Mouse (Mus musculus) granulocyte monocyte progenitor cell, adult 5-6 weeks (primary cell): ENCODE data around the gene Alox5ap. TPM values are rescaled to one million over a fixed set of nuclear protein-coding genes. Genes with fewer than 3 reads are reported as not detected.
A peak's percentile ranks its signal among the peaks of the same experiment; 100 is the strongest.

Experiments
- ATAC-seq: replicated peaks from 2 replicates; pipeline ENCODE4 v1.8.0; 2016; ENCODE audit warnings: mild to moderate bottlenecking, moderate TSS enrichment, inconsistent platforms; ENCODE audit not compliant: poor library complexity, severe bottlenecking
- total RNA-seq, 2 experiments: library from RNA; stranded (forward) in 1 of 2; stranded (reverse) in 1 of 2; fragments of 200-712, 200-1000 nt in 1 of 2; fragments of >200 nt in 1 of 2; fragmentation: Nextera tagmentation in 1 of 2; gene quantifications; 2 replicates each; pipeline ENCODE4 v1.2.3; 2014 to 2017

Alox5ap gene
- total RNA-seq (2014; fragmentation: Nextera tagmentation) (387 and 445 TPM in 2 replicates), total RNA-seq (2017) (356 and 457 TPM in 2 replicates)

DNA sequence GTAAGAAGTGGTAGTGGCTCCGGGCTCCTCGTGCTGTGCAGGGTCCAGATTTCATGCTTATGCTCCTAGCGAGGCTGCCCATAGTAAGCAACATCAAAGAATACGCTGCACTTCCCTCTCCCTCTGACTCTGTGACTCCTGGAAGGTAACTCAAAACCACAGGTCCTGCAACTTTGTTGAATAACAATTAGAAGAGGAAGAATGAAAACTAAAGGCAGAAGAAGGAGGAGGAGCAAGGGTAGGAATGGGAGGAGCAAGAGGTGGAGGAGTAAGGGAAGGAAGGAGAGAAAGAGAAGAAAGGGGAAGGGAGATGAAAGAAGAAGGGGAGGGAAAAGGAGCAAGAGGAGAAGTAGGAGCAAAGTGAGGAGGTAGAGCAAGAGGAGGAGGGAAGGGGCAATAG is at the start of gene Alox5ap:
TSS of gene Alox5ap (plus strand) at position 363 of the 400 bp plus-strand sequence.
- ATAC-seq: peak; percentile 50

DNA sequence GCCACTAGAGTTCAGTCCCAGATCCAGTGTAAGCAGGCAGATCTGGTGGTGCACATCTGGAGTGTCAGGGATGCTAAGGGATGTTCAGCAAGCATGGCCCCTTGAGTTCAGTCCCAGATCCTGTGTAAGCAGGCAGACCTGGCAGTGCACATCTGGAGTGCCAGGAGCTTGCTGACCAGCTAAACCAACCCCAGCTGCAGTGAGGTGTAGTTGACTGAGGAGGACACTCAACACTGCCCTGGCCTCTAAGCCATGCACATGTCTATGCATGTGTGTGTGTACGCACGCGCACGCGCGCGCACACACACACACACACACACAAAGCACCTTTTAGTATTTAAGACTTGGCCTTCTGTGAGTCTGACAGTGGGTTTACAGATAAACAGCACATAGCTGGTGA is 49.0 kb upstream of the Alox5ap start:
- ATAC-seq: no peak

DNA sequence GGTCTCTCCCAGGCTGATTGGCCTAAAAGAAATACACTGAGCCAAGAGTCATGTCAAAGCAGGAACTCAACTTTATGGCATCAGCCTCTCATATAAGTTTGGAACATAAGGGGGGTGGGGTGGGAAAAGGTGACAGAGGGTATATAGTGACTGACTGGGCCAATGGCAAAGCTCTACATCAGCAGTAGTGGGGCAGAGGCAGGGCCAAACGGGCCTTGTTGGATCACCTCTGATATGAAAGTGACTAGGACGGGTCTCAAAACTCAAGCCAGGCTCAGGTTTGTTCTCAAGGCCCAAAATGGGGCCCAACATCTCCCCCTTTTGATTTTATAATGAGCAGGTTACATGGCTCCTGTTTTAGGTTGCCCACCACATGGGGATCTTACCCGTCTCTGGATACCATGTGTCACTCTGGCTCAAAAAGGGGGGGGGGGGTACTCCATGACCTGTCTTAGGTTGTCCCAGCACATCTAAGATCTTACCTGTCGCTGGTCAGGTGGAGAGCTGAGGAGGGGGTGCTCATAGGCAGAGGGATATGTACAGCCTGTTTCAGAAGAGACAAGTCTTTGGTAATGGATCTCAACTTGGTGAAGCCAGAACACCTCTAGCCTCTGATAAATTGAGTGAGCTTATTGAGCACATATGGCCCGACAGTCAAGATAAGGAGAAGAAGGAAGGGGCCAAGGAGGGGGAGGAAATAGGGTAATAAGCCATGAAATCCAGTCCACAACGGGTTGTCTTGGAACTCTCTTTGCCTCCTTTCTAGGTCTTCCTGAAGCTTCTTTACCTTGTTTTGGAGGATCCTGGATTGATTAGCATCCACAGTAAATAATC is 46.8 kb upstream of the Alox5ap start:
- ATAC-seq: no peak

DNA sequence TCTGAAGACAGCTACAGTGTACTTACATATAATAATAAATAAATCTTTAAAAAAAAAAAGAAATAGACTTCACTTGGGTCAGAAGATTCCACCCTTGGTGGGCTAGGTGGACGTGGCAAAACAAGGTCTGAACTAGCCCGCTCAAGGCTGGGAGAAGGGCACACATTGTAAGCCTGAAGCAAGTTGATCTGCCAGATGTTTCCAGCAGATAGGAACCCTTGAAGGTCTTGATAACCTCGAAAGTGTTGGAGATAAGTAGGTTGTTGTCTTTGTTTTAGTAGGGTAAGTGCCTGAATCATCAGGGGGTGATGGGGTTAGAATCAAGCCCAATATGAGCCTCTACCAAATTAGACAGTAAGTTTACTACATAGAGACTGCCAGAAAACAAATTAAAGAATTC is 45.1 kb upstream of the Alox5ap start:
- no peak for ATAC-seq

DNA sequence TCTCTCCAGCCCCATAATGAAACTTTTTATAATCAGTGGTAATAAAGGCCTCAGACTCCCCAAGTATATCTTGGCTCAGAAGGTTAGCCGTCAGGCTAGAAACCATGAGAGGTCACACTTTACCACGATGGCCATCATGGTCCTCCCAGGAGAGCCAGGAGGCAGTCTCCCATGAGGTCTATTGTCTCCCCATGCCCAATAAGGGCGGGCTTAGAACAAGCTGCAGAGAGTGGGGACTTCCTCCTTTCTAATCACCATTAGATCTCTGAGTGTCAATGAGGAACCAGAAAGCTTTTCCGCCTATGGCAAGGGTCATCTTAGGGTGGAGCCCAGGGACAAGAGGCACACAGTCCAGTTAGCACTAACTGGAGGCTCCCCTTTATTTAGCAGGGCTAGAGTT is 43.2 kb upstream of the Alox5ap start:
- ATAC-seq: peak; percentile 94

DNA sequence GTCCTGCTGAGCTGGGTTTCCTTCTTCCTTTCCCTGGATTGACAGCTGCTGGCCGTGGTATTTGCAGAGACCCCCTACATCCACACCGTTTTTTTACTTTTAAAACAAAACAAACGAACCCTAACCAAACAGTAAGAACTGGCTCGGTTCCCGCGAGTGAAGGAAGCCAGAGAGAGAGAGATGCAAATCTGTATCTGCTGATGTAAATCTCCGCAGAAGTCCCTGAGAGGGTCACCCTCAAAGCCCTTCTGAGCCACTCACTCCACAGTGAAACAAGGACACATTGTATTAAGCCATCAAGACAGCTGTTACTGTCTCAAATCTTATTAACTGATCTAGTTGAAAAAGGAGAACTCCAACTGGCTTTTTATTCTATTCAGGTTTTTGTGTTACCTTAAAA is 39.9 kb upstream of the Alox5ap start:
- no peak for ATAC-seq

DNA sequence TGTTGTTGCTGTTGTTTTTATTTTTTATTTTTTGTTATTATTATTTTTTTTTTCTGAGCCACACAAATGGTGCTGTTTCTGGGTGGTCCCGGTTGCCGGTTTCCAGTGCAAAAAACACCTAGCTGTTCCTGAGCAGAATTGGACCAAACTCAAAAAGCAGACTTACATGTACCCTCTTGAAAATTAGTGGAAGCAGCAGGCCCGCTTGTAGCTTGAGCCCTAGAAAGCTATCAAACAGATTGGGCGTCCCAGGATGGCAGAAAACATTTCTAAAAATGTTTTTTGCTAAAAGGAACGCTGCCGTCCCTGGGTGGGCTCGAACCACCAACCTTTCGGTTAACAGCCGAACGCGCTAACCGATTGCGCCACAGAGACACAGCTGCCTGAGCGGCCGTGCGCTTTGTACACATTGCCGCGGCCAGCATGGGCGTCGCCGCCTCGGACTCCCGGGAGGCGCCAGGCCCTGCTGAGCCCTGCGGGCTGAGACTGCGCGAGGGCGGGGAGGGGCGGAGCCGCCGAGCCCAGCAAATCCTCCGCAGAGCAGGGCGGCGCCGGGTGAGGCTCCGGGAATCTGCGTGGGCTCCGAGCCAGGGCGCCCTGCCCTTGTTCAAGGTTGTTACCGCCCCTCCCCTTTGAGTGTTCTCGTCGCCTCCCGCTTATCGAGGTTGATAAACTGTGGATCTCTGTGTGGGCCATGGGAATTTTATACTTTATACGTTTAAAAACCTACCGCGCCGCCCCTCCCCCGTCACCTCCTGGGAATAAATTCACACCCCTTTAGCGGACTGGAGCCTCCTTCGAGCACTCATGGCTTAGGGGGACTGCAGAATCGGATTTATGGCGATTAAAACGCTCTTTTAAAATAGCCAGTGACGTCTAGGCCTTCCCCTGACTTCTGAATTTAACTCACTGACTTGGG is 35.6 kb upstream of the Alox5ap start:
- peak; percentile 99 for ATAC-seq

DNA sequence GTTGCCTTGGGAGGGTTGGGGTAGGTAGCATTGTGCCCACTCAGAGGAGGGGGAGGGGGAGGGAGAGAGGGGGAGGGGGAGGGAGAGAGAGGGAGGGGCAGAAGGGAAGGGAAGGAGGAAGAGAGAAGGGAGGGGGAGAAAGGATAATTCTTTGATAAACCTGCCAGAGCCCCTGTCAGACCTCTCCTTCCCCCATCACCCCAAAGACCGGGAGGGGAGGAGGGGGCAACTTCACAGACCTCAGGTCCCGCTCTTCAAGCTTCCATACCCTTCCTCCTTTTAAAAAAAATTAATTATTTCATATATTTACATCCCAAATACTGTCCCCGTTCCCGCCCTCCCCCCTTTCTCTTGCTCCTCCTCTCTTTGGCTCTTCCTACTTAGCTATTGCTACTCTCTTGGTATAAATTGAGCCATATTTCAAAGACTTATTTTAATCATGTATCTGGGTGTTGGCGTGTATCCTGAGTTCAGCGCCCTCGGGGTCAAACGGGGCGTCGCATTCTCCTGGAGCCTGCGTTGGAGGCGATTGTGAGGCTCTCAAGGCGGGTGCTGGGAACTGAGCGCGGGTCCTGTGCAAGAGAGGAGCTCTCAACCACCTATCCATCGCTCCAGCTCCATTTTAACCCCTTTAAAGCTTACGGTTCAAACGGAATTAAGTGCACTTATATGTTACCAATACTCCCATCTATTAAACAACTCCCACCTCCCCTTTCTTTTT is 34.8 kb upstream of the Alox5ap start:
- ATAC-seq: no peak

DNA sequence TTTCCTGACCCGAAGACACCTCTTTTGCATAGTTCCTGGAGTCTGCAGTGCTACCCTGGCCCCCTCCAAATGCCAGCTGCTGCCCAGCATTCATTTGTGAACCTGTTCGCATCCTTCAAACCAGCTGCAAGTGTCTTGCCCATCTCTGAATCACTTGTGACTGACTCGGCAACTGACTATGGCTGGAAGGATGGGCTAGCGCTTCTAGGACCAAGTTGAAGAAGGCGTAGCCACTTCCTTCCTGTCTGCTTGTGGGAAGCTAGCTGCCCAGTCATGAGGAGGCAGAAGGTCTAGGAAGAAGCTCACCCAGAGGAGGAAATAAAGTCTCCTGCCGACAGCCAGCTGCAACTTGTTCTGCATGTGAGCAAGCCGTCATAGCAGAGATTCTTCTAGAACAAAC is 29.6 kb upstream of the Alox5ap start:
- peak; percentile 95 for ATAC-seq

DNA sequence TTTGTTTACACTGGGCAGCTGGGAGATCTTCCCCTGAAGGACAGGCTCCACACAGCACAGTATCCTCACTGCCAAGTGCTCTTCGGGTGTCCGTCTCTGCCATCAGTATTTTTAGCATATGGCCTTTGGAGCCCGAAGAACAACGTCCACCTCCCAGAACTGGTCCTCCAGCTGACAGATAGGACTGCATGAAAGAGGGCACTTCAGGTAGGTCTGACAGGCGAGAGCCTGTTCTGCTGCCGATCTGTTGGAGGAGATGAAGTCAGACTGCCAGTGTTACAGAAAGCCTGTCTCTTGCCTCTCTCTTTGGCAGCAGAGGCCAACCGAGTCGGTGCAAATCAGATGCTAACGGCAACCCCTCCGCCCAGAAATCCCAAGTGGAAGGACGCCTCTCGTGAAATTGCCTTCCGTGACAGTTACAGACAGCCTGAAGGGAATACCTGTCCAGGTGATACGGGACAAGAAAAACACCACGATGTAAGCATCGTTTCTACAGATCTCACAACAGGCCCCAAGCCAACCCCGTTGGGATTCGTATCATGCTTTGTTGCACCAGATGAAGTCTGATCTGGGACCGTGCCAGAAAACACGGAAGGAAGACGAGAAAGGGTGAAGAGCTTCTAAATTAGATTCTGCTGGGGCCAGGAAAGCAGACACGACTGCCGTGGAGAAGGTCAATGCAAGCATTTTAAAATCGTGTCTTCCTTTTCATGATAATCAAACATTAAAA is 27.2 kb upstream of the Alox5ap start:
- ATAC-seq: no peak

DNA sequence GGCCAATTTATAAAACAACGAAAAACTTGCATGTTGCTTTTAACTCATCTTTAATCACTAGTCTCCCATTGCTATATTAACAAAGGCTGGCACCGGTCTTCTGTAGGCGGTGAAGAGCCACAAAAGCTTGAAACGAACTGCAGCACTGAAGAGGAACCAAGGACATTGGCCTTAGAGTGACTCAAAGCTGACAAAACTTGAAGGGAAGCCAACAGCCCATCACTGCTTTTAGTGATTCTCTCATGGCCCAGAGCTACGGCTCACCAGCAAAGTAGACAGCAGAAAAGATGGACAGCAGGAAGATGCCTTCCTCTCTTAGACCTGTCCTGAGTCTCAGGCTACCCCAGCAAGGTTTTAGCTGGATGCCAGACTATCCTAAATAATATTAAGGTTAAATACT is 22.1 kb upstream of the Alox5ap start:
- ATAC-seq: no peak

DNA sequence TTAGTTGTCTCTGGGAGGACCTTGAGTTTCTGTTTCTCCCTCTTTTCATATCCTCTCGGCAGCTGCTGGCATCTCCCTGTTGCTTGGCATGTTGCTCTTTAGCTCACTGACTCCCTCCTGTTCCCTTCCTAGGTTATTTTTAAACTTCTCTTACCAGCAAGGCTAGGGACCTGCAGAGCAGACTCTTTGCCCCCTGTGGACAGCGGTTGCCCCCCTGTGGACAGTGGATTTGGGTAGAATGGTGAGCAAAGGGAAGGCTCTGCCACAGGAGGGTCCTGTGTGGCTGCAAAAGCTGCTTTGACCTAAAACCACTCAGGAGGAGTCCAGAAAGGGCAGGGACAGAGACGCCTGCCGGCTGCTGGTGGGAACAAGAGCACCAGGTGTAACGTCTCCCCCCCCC is 21.5 kb upstream of the Alox5ap start:
- ATAC-seq: no peak

DNA sequence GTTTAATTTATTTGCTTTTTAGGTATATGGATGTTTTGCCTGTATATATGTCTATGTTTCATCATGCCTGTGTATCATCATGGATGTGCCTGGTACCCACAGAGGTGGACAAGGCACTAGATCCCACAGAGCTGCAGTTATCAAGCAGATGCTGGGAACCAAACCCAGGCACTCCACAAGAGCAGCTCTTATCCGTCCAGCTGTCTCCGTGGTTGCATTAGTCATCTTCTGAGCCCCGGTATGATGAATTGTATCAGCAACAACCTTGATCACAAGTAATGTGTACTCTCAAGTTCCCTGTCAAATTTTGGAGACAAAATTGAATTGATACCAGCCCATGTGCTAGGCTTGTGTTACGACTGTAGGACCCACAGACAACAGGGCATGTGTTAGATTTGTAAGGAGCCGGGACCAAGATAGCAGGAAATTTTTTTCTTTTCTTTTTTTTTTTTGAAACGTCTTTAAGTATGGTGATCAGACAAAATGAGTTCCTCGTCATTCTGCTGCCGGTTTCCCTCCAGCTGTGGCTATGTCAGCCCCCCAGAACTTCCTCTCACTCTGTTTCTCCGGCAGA is 19.1 kb upstream of the Alox5ap start:
- ATAC-seq: peak; percentile 10; the same call in 1 of the 2 replicates

DNA sequence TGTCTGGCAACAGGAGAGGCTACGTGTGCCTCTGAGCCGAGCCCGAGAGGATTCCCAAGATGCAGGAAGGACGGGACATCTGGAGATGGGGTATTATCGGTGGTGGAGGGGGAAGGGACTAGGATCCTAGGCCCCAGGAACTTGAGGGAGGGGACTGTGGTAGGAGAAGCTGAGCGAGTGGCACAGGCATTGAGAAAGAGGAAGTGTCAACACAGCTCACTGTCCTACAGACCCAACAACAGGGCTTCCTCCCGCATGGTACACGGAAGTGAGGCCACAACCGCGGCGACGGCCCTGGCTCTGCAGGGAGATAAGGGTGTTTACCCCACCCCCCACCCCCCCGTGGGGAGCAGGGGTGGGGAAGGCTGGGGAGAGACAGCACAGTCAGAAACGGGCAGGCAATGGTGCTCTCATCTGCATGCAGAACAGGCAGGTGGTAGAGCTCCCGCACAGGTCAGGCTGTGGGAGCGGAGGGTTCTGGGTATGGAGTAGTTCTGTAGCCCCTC is 18.5 kb upstream of the Alox5ap start:
- ATAC-seq: peak; percentile 90

DNA sequence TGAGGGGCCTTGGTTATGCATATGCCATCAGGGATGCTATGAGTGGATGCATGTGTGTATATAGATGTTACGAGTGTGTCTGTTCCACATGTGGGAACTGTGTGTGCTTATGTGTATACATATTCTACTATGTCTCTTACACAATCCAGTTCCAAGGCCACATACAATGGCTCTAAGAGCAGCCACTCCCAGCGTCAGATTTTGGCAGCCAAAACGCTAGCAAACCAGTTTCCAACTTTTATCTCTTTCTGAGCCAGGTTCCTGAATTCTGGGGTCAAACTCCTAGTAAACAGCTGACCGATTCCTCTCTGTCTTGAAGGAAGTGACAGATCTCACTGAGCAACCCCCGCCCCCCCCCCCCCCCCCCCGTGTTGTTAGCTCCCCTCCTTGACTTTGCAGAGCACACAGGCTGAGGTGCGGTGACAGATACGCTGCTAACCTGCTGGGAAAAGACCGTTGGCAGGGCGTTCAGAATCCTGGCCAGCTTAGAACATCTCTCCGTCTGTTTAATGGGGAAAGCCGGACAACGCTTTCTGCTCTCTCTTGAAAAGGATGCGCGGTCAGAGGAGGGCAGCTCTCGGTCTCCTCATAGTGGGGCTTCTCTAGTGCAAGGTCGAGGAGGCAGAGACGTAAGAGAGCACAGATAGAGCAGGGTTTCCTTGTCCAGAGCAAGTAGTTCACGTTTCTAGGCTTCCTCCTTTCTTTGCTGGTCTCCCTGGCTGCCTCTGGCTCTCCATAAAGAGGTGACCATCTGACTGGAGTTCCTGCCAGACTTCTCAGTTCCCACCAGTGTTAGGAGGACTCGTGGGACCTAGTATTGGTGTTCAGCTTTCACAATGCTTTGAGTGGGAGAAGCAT is 17.3 kb upstream of the Alox5ap start:
- ATAC-seq: peak; percentile 42

DNA sequence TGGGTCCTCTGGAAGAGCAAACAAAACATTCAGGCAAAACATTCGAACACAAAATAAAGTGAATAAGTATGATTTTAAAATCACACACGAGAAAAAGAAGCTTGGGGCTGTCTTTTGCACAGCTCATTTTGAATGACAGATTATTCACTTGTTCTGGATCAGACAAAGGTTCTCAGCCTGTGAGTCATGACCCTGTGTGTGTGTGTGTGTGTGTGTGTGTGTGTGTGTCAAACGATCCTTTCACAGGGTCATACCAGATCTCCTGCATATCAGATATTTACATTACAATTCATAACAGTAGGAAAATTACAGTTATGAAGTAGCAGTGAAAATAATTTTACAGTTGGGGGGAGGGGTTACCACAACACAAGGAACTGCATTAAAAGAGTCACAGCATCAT is 12.3 kb upstream of the Alox5ap start:
- no peak for ATAC-seq

DNA sequence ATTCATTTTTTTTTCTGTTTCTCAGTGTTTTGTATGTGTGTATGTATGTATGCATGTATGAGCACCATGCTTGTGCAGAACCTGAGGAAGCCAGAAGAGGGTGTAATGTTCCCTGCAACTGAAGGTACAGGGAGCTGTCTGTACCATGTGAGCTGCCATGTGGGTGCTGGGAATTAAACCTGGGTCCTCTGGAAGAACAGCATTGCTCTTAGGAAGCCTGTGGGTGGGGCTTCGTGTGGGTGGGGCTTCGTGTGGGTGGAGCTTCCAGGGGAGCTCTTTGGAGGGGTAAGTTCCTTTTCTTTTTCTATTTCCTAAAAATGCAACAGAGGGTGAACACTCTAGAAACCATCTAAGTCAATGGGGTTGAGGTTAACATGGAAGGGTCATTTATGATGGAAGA is 11.1 kb upstream of the Alox5ap start:
- ATAC-seq: no peak; the same call in 1 of the 2 replicates

DNA sequence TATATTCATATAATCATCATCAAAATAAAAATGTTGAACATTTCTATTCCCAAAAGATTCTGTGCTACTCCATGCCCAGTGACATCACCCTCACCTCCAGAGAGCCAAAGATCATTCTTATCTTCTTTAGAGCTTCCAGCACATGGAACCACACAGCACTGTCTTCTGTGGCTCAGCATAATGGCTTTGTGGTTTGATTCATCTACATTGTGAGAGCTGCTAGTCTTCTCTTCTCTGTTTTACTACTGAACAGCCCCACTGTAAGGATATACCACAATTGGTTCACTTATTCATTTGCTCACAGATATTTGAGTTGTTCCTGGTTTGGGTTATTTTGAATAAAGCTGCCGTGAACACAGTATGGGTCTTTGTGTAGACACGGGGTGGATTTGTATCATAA is 9.0 kb upstream of the Alox5ap start:
- no peak for ATAC-seq
